Mouse (Mus musculus) embryonic fibroblast, embryonic 13.5 days (primary cell): Measurements from ENCODE around the gene Fbxo34. TPM values are rescaled to one million over a fixed set of nuclear protein-coding genes. Genes with fewer than 3 reads are reported as not detected.

Experiments used
- H3K27ac ChIP-seq: 2 replicates; pipeline ENCODE4 v1.5.1; 2012; ENCODE audit warnings: low read length, control low read depth, inconsistent platforms; ENCODE audit not compliant: insufficient read depth
- H3K4me1 ChIP-seq: 2 replicates; pipeline ENCODE4 v1.6.1; 2011; ENCODE audit warnings: low read length; ENCODE audit not compliant: control insufficient read depth, insufficient read depth
- H3K4me3 ChIP-seq: 2 replicates; pipeline ENCODE4 v1.5.1; 2011; ENCODE audit warnings: mild to moderate bottlenecking, control low read depth, low read length; ENCODE audit not compliant: insufficient read depth
- CTCF ChIP-seq: IDR thresholded peaks from 2 replicates; pipeline ENCODE4 v1.5.1; 2011; ENCODE audit warnings: mild to moderate bottlenecking, control low read depth, low read length, moderate library complexity, borderline replicate concordance; ENCODE audit not compliant: insufficient read depth
- POLR2A ChIP-seq: IDR thresholded peaks from 2 replicates; pipeline ENCODE4 v1.6.1; 2011; ENCODE audit warnings: low read depth, mild to moderate bottlenecking, control low read depth, low read length, moderate library complexity
- polyA plus RNA-seq: library from polyadenylated mRNA; stranded (reverse); fragments of >200 nt; gene quantifications from 2 replicates; pipeline ENCODE4 v1.2.4, GENCODE M21; 2011; ENCODE audit warnings: low read depth; ENCODE audit not compliant: missing spikeins, insufficient read length

The Fbxo34 gene
- polyA plus RNA-seq, 1 experiment = 19.4 TPM

DNA sequence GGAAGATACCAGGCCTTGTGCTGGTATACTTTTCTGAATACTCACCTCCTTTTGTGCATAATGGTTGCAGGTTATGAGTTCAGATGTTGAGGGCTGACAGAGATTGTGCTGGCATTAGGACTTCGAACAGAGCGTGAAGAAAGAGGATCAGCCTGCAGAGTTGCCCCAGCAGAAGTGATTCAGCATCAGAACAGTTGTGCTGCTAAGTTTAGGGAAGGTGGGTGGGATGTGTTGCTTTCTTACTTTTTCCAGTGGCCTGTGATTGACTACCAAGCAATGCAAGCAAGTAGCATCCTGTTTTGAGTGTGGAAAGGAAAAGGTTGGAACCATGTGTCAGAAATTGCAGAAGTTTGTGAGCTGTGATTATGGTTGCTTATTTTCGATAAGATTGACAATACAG lies 63.4 kb downstream of the Fbxo34 start:
- Histone ChIP-seq H3K4me3 (no peak overlapping the region), H3K4me1 (peaks cover 9% of the 10 kb centered on the region), H3K27ac (no peak overlapping the region)
- TF ChIP-seq CTCF (no peak), POLR2A (no peak)

- H3K4me1 ChIP-seq = peaks cover 9% of the 10 kb centered on the region
- TF ChIP-seq POLR2A (no peak), CTCF (no peak)
- H3K27ac ChIP-seq = peak overlapping the region; percentile 48; the same call in 1 of the 2 replicates
- no peak overlapping the region for H3K4me3 ChIP-seq
These were observed 64.7 kb downstream of the Fbxo34 start for GRCm38 (mm10) chr14:47514816-47515453.

DNA sequence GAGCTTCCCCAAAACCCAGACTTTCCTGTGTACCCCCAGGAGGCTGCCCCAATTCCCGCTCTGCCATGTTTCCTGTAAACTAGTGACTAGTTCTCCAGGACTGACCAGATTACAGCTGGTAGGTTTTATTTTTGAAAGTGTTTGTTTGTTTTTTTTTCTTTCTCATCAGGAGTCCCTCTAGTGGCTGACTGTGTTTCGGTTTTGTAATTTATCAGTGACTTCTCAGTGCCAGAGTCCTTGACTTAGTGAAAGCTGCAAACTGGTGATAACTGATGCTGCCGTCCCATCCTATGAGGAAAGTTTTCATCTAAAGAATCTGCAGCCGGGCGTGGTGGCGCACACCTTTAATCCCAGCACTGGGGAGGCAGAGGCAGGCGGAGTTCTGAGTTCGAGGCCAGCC lies 65.4 kb downstream of the Fbxo34 start:
- no peak overlapping the region for H3K27ac ChIP-seq
- no peak overlapping the region for H3K4me3 ChIP-seq
- TF ChIP-seq CTCF (no peak), POLR2A (no peak)
- peaks cover 9% of the 10 kb centered on the region for H3K4me1 ChIP-seq

- Histone ChIP-seq H3K4me1 (peaks cover 9% of the 10 kb centered on the region), H3K27ac (peak overlapping the region; percentile 49), H3K4me3 (no peak overlapping the region)
- no peak for TF ChIP-seq POLR2A
- no peak for TF ChIP-seq CTCF
These were observed 66.5 kb downstream of the Fbxo34 start for GRCm38 (mm10) chr14:47516755-47517154.

DNA sequence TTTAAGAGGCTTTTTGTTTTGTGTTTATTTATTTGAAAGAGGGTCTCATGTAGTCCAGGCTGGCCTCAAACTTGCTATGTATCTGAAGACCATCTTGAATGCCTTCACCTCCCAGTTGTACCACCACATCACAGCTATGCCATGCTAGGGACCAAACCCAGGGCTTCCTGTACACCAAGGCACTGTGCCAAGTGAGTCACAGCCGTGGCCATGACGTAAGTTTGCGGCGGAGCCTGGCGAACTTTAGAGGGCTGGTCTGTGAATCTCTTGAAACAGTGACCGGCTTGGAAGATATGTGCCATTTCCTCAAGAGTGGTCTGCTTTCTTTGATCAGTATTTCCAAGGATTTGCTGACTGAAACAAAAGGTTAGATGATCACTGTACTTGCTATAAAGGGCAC lies 68.4 kb downstream of the Fbxo34 start:
- Histone ChIP-seq H3K4me1 (peaks cover 9% of the 10 kb centered on the region), H3K27ac (no peak overlapping the region), H3K4me3 (no peak overlapping the region)
- no peak for TF ChIP-seq CTCF

DNA sequence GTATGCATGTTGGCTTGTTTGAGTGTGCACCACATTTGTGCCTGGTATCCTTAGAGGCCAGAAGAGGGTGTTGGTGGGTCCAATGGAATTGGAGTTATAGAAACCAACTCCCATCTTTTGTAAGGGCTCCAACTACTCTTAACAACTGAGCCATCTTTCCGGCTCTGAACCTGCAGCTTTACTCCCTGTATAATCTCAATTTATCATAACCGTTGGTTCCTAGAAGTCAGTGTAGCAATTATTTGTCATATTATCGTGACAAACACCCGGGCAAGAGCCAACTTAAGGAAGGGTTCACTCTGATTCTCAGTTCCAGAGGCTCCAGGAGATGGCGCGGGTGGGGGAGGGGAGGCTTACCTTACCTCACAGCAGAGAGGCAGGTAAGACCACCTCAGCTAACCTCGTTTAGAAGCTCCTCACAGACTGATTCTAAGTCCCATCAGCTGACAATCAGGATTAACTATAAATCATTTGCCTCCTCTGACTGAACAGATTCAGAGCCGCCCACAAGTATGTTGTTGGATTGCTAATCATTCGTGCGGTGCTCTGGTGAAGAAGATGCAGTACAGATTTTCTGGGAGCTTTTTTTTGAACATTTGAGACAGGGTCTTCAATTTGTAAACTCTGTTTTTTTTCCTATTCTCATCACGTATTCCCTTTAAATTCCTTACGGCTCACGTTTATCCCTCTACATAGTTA lies 70.7 kb downstream of the Fbxo34 start:
- H3K27ac ChIP-seq = no peak overlapping the region
- H3K4me3 ChIP-seq = no peak overlapping the region
- H3K4me1 ChIP-seq = peaks cover 6% of the 10 kb centered on the region
- TF ChIP-seq CTCF (no peak), POLR2A (no peak)

GRCm38 (mm10) chr14:47521609-47522008 lies 71.4 kb downstream of the Fbxo34 start:
- no peak for TF ChIP-seq CTCF
- TF ChIP-seq POLR2A = no peak
- Histone ChIP-seq H3K27ac (no peak overlapping the region), H3K4me1 (peaks cover 6% of the 10 kb centered on the region), H3K4me3 (no peak overlapping the region)

GRCm38 (mm10) chr14:47522301-47522700 lies 72.1 kb downstream of the Fbxo34 start:
- peaks cover under 1% of the 10 kb centered on the region for H3K4me1 ChIP-seq
- no peak overlapping the region for H3K27ac ChIP-seq
- no peak overlapping the region for H3K4me3 ChIP-seq
- TF ChIP-seq CTCF (no peak), POLR2A (no peak)

DNA sequence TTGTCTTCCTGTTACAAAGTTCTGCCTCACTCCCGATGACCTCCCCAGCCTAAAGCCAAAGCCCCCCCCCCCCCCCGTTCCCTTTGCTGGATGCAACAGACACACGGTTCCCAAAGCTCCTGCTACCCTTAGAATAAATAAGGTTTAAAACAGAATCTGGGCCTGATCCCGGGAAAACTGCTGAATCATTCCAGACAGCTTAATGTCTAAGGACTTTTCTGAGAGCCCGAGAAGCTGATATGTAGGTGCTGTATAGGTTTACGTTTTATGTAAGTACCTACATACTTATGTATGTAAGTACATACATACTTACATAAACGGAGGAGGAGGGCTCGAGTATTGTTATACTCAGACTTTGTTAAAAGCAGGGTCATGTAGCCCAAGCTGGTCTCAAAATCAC lies 75.2 kb downstream of the Fbxo34 start:
- no peak for TF ChIP-seq CTCF
- no peak for TF ChIP-seq POLR2A
- Histone ChIP-seq H3K4me1 (no peaks in the 10 kb centered on the region), H3K27ac (no peak overlapping the region), H3K4me3 (no peak overlapping the region)

- H3K4me1 ChIP-seq = no peaks in the 10 kb centered on the region
- no peak for TF ChIP-seq CTCF
- no peak for TF ChIP-seq POLR2A
- no peak overlapping the region for H3K27ac ChIP-seq
- H3K4me3 ChIP-seq = no peak overlapping the region
These were observed 75.6 kb downstream of the Fbxo34 start for GRCm38 (mm10) chr14:47525861-47526260.
